Mouse (Mus musculus) granulocyte monocyte progenitor cell, adult 5-6 weeks (primary cell): ENCODE results near the gene Limch1. TPM values are rescaled to one million over a fixed set of nuclear protein-coding genes. Genes with fewer than 3 reads are reported as not detected.

ENCODE experiments used
- ATAC-seq: replicated peaks from 2 replicates; pipeline ENCODE4 v1.8.0; 2016; ENCODE audit warnings: mild to moderate bottlenecking, moderate TSS enrichment, inconsistent platforms; ENCODE audit not compliant: poor library complexity, severe bottlenecking
- total RNA-seq, 2 experiments: library from RNA; stranded (forward) in 1 of 2; stranded (reverse) in 1 of 2; fragments of 200-712, 200-1000 nt in 1 of 2; fragments of >200 nt in 1 of 2; fragmentation: Nextera tagmentation in 1 of 2; gene quantifications; 2 replicates each; pipeline ENCODE4 v1.2.3; 2014 to 2017

Gene Limch1
- total RNA-seq, 2 experiments from 2014 or later: not detected

GRCm38 (mm10) chr5:66998341-66998740 lies 252.7 kb downstream of the Limch1 start:
- no peak for ATAC-seq

- ATAC-seq: no peak
These were observed 256.7 kb downstream of the Limch1 start for GRCm38 (mm10) chr5:67002346-67002745.

GRCm38 (mm10) chr5:67004619-67005018 lies 259.0 kb downstream of the Limch1 start:
- no peak for ATAC-seq

- ATAC-seq: no peak
These were observed 265.6 kb downstream of the Limch1 start for GRCm38 (mm10) chr5:67011043-67011870.

- no peak for ATAC-seq
These were observed 266.4 kb downstream of the Limch1 start for GRCm38 (mm10) chr5:67011985-67012384.

GRCm38 (mm10) chr5:67013926-67014325 lies 268.3 kb downstream of the Limch1 start:
- no peak for ATAC-seq

GRCm38 (mm10) chr5:67016450-67016849 lies 270.8 kb downstream of the Limch1 start:
- peak; percentile 68 for ATAC-seq

- ATAC-seq: 0 out of 2 replicates have a peak, but pooled peaks have one; percentile 22
These were observed 278.9 kb downstream of the Limch1 start for GRCm38 (mm10) chr5:67024459-67025050.

GRCm38 (mm10) chr5:67025095-67025494 lies 279.5 kb downstream of the Limch1 start:
- no peak for ATAC-seq

- ATAC-seq: no peak
These were observed 280.0 kb downstream of the Limch1 start for GRCm38 (mm10) chr5:67025581-67025980.

- peak; percentile 37 for ATAC-seq
These were observed 283.2 kb downstream of the Limch1 start for GRCm38 (mm10) chr5:67028786-67029185.

- ATAC-seq: no peak
These were observed 284.3 kb downstream of the Limch1 start for GRCm38 (mm10) chr5:67029946-67030345.

GRCm38 (mm10) chr5:67032601-67033000 lies 287.0 kb downstream of the Limch1 start:
- no peak for ATAC-seq

GRCm38 (mm10) chr5:67043932-67044331 lies 298.3 kb downstream of the Limch1 start:
- no peak for ATAC-seq

- peak; percentile 77 for ATAC-seq
These were observed 302.4 kb downstream of the Limch1 start for GRCm38 (mm10) chr5:67048003-67048402.

- ATAC-seq: no peak
These were observed 312.2 kb downstream of the Limch1 start for GRCm38 (mm10) chr5:67057803-67058202.

GRCm38 (mm10) chr5:67060519-67060918 lies 314.9 kb downstream of the Limch1 start:
- peak; percentile 77 for ATAC-seq

GRCm38 (mm10) chr5:67063596-67063995 lies 318.0 kb downstream of the Limch1 start:
- ATAC-seq: peak; percentile 63

GRCm38 (mm10) chr5:67083117-67083516 lies 337.5 kb downstream of the Limch1 start:
- no peak for ATAC-seq

- peak; percentile 66 for ATAC-seq
These were observed 345.2 kb downstream of the Limch1 start for GRCm38 (mm10) chr5:67090856-67091255.

GRCm38 (mm10) chr5:67091766-67092165 lies 346.1 kb downstream of the Limch1 start:
- no peak for ATAC-seq

GRCm38 (mm10) chr5:67093991-67094390 lies 348.4 kb downstream of the Limch1 start:
- no peak for ATAC-seq
